Mouse (Mus musculus) left cerebral cortex, postnatal 36 days (tissue): ENCODE data around the gene Ndufa11. TPM values are rescaled to one million over a fixed set of nuclear protein-coding genes. Genes with fewer than 3 reads are reported as not detected.
A peak's percentile ranks its signal among the peaks of the same experiment; 100 is the strongest.

Experiments used
- DNase-seq, 2 experiments: peaks; one replicate each; pipeline ENCODE4 v3.0.0; 2021 to 2022; ENCODE audit warnings: low spot score in 2 of 2, mixed read lengths in 1 of 2
- intact Hi-C: fragments of 180-260 bp; cut with DNase I; formaldehyde crosslinking; loops from one replicate; pipeline ENCODE4 v1.15.1; 2025
- total RNA-seq, 2 experiments: library from RNA; stranded (reverse); gene quantifications; 2 replicates each; pipeline ENCODE4 v1.2.3; 2021

The Ndufa11 gene
- total RNA-seq, 2 experiments from 2014 or later = 190 to 237 TPM

DNA sequence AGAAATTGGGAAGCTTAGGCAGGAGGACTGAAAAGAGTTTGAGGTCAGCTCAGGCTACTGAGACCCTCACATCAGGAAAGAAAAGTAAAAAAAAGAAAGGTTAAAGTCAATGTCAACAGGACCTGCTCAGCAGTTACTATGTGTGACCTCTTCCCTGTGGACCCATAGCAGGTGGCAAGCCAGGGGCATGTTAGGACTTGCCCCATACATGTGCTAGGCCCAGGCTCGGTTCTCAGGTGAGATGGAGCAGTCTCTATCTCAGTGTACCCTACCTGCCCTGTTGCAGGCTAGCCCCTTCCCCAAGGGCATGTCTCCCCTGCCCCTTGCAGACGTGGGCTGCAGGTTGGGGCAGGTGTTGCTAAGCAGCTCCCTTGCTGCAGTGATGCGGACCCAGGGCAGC, 7.9 kb upstream of the Ndufa11 start:
- intact Hi-C loops = no loop called here

DNA sequence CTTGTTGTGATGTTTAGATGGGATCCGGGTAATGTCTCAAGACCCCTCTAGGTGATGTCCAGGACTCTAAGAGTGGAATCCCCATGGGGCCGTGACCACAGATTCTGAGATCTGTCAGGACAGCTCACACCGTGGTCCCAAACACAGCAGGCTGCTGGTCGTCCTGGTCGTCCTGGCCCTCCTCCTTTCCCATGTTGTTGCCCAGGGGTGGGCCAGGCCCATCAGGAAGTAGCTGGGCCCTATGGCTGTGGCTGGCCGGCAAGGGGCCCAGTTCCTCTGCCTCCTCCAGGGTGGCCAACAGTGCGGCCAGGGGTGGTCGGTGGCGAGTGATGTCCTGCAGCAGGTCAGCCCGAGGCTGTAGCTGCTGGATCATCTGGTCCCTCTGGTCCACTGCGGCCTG, 2.2 kb upstream of the Ndufa11 start:
- DNase-seq = no peak
- intact Hi-C loops = loop anchor here (5.0 kb wide), 1 partner anchor 42 kb away; the partner anchor contains the start of gene Nrtn

More for the DNA sequence above, 7.9 kb upstream of the Ndufa11 start:
- DNase-seq = no peak

DNA sequence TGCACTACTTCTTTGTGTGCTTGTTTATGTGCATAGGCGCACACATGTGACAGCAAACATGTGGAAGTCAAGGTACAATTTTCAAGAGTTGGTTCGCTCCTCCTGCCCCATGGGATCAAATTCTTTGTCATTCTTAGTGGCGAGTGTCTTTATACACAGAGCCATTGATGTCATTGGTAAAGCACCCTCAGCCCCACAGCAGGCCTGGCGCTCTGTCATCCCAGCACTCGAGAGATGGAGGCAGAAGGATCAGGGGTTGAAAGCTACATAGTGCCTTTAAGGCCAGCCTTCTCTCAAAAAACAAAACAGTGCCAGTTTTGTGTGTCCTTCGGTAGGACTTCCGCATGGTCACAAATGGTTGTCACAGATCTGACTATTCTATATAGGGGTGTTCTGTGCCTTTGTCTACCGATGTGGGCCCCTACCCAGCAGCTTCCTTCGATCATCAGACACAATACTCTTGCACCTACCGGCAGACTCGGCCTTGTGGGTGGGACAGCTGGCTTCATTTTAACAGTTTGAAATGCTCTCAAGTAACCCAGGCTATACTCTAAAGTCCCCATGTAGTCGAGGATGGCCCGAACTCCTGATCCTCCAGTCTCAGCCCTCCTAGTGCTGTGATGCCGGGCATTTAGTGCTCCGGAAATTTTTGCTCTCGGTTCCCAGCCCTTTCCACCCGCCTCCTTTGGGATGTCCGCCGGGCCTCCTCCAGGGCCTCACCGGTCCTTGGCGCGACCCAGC, 1.5 kb upstream of the Ndufa11 start:
- peak in 1 of 2 experiments; percentile 39 for DNase-seq
- intact Hi-C loops = loop anchor here (5.0 kb wide), 1 partner anchor 41 kb away; the partner anchor contains the start of gene Nrtn

DNA sequence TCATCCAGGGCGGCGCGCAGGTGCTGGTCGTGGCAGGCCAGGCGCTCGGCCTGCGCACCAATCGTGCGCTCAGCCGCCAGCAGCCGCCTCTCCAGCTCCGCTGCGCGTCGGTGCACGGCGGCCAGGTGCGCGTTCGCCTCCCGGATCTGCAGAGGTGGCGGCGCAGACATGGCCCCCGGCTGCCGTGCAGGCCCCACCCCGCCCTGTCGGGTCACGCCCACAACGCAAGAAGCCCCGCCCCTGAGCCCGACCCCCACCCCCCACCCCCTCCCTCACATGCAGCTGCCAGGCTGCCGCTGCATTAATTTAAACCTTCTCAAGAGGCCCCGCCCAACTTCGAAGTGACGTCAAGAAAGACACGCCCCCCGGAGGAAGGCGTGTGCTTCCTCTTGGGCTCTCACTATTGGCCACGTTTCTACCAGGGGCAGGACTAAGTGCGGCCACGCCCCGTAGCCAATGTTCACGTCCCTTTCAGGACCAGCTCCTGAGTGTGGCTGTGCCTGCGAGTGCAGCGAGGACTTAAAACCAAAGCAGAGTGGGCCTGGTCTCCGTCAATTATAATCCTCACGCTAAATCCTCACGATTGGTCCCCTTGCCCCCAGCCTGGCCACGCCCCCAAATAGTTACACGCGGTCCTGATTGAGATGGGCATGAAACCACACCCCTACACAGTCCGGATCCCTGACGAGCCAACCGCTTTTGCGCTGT, 758 bp upstream of the Ndufa11 start:
- peak; percentile 95 to 96 for DNase-seq
- intact Hi-C loops = loop anchor here (5.0 kb wide), 1 partner anchor 40 kb away; the partner anchor contains the start of gene Nrtn

DNA sequence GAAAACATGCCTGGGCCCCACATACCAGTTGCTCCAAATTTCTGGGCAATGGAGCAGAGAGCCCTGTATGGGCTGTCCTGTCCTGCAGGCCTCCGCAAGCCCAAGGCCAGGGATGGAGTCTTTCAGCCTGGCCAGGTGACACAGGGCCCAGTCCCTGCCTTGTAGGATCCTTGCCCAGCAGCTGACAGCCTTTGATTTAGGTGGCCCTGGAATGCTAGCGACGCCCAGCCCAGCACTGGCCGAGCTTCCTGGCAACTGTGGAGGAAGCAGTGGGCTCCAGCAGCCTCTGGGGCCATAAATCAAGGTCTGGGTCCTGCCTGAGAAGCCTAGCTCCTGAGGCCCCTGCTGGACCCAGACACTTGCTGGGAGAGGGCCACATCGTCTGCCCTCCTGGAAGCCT, 4.9 kb downstream of the Ndufa11 start:
- no peak for DNase-seq
- intact Hi-C loops = no loop called here

DNA sequence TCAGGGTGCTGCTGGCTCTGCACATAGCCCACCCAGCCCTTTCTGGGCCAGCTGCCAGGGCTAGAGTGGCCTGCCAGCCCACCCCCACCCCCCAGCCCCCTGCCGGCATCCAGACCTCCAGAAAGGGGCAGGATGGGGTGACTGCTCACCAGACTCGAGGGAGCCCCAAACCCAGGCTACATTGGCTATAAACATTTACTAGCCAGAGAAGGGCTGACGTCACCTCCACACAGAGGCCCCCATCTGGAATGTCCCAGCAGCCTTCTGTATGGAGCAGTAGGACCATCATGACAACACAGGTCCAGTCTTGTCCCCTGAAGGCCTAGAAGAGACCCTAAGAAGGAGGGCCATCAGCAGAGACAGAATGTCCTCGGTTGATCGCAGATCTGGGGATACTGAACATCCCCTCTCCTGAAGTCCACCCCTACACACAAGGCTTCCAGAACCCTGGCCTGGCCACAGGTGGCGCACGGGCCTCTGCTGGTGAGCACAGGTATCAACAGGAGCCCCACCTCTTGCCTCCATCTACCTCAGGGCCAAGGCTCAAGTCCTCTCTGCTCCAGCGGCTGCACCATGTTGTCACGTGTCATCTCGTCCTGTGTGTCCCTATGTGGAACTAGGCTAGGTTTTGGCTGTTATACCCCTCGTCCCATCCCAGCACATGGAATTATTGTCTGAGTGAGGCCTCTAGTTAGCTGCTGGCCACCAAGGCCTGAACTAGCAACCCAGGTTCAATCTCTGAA, 6.0 kb downstream of the Ndufa11 start:
- no peak for DNase-seq
- intact Hi-C loops = no loop called here

DNA sequence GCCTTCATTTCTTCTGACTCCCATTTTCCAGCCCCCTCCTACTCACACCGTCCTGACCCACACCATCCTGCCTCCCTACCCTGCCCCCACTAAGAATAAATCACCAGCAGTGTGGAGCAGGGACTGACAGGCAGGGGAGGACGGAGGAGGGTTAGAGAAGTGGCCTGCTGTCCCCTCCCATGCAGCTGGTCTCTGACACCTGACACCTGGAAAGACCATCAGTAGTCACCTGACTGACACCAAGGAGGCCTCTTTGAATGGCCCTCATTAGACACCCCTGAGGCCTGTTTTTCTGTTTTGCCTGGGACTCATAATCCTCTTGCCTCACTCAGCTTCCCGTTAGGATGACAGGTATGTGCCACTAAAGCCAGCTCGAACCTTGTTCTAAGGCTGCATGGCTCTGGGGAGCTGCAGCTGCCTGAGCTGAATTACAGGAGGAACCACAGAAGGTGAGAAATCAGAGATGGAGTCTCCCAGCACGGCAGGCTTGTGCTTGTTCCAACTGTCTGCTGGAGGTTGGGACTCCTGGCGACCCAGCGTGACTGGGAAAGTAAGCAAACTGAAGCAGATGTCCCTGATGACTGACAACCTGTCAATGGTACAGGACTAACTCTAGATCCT, 9.6 kb downstream of the Ndufa11 start:
- intact Hi-C loops = no loop called here
- no peak for DNase-seq

DNA sequence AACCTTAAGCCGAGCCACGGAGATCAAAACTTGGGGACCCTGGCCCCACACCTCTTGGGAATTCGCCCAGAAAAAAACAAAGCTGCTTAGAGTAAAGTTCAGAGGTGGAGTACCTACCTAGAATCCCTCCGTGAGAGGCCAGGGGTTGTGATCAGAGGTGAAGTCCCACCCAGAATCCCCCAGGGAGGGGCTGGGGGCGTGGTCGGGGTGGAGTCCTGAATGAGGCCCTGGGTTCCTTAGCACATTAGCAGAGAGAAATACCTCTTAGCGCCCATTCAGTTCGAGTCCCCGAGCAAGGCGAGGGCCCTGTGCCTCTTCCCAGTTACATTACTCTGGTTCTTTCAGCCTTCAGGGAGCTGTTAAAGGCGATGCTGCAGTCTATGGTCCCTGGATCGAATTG, 10.1 kb downstream of the Ndufa11 start:
- no peak for DNase-seq
- intact Hi-C loops = no loop called here

DNA sequence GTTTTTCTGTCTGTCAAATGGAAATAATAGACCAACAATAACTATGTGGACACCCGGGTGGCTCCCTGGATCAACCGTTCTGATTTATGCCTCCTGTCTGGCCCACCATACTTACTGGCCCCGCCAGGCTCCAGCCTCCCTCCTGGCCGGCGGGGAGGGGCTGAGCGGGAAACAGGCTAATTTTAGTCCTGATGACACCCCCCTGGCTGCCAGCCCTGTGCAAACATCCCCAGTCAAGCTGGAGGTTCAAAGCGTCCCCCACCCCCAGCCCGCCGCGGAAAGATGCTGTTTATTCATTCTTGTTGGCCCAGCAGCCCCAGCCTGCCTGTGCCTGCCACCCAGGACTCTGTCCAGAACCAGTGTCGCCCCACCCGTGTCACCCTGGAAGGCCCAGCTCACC, 10.6 kb downstream of the Ndufa11 start:
- no peak for DNase-seq
- intact Hi-C loops = no loop called here

DNA sequence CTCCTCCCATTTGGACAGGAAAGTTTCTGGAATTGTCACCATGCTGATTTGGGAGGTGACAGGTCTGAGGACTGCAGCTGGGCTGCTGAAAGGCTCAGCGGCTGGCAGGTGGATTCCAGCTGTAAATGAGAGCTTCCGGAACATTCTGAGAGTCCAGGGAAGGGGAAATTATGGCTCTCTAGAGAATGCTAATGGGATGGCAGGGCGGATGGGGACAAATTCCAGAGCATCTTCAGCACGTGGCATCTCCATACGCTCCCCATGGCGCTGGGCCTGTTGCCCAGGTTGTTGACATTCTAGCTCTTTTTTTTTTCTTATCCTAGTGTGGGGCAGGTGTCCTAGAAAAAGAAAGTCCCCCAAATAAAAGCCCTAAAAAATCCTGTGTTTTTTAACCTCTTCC, 11.6 kb downstream of the Ndufa11 start:
- intact Hi-C loops = no loop called here
- no peak for DNase-seq

DNA sequence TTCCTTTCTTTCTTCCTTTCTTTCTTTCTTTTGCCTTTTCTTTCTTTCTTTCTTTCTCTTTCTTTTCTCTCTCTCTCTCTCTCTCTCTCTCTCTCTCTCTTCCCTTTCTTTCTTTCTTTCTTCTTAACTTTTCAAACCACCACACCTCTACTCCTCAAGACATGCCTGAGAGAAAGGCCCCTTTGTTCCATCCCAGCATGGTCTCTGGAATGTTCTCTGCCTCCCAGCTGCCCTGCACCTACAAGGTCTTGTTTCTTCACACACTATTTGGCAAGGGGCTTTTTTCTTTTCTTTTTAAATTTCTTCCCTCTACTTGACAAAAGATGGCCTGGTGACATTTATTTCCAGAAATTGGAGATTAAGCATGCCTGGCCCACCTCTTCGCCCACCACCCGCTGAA, 12.1 kb downstream of the Ndufa11 start:
- DNase-seq = no peak
- intact Hi-C loops = no loop called here

DNA sequence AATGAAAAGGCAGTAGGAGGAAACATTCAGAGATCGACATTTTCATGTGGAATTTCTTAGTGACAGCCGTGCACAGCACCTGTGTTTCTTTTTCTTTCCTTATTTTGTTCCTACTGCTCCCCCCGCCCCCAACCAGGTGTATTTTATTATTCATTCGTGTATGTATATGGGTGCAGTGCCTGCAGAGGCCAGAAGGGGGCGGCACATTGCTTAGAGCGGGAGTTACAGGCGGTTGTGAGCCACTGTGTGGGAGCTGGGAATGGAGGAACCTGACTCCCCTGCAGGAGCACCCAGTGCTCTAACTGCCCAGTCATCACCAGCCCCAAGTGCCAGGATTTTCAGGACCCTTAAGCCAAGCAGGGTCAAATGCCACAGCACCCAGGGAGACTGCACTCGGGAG, 19.0 kb downstream of the Ndufa11 start:
- DNase-seq = no peak
- intact Hi-C loops = no loop called here

DNA sequence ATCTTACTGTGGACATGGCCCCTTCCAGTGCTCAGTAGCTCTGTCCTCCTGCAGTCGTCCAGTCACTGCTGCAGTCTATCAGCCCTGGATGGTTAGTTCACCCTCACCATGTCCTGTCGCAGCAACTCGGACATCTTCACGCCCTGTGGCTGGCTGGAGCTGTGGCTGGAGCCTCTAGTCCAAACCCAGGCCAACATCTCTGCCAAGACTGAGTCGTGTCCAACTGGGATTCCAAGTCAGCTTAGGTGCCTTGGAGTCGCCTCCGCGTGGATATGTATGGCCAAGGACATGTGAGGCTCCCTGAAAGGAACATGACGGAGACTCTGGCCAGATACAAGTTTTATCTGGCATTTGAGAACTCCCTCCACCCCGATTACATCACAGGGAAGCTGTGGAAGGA, 20.7 kb downstream of the Ndufa11 start:
- DNase-seq = no peak
- intact Hi-C loops = no loop called here

DNA sequence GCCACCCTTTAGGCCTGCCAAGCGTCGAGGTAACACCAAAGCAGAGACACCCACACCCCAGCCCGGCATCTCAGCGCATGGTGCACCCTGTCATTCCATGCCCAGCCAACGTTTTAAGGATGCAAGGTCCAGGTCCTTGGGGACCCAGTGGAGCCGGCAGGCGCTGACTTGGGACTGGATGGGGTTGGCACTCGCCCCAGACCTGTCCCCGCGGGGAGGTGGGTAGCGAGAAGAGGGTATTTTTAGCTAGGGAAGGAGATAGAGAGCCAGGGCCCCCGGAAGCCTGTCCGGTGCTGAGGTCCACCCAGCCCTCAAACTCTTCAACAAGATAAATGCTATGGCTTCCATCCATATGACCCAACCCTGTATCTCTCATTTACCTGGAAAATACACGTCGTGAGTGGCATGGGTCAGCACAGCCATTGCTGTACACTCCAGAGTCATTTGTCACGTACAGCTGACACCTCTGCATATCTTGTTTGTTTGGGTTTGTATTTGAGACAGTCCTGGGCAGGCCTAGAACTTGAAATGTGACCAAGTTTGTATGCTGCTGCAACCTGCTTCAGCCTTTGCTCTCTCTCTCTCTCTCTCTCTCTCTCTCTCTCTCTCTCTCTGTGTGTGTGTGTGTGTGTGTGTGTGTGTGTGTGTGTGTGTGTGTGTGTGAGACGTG, 22.7 kb downstream of the Ndufa11 start:
- no peak for DNase-seq
- intact Hi-C loops = no loop called here

DNA sequence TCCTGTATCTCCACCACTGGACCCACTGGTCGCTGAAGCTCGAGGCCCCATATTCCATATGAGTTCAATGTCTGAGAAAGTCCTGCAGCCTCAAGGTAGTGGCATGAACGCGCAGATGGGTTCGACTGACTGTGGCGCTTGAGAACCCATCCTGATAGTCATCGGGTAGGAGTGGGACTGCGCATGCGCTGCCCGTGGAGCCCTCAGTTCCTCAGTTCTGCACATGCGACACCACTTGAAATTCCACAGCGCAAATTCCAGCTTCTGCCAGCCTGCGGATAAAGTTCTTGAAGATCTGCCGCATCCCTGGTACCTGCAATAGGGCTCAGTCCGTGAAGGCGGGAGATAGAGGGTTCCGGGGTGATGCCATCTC, 23.2 kb downstream of the Ndufa11 start:
- DNase-seq = no peak
- intact Hi-C loops = no loop called here

DNA sequence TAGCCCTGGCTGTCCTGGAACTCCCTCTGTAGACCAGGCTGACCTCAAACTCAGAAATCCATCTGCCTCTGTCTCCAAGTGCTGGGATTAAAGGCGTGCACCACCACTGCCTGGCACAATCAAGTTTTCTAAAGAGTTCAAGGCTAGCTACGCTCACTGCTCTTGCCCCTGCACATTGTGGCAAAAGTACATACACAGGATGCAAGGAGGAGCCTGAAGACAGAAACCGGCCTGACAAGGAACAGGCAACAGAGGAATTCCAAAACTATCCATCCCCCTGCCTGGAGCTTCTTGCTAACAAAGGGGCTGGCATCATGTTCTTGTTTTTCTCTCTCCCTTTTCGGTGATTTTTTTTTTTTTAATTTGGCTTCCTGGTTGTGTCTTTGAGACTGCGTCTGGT, 26.6 kb downstream of the Ndufa11 start:
- no peak for DNase-seq
- intact Hi-C loops = no loop called here

DNA sequence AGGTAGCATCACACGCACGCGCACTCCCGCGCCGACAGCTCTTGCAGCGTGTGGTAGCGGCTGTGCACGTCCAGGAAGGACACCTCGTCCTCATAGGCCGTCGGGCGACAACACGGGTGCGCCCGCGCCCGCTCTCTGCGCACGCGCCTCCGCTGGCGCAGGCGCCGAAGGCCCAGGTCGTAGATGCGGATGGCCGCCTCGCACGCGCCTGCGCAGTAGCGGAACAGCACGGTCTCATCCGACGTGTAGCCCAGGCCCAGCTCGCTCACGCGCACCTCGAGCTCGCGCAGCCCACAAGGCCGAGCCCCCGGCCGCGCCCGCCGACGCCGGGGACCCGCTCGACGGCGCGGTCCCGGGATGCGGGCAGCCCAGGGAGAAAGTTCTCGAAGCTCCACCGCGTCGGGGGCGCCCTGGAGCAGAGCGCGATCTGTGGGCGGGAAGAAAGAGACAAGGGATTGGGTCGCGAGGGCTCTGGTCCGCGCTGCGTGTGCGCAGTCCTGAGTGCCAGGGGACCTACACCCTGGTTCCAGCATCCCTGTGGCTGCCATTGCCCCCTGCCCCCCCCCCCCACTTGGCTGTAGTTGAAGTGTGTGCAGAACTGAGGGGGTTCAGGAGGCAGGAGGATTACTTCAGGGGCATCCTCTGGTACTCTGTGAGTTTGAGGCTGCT, 34.0 kb downstream of the Ndufa11 start:
- DNase-seq = no peak

DNA sequence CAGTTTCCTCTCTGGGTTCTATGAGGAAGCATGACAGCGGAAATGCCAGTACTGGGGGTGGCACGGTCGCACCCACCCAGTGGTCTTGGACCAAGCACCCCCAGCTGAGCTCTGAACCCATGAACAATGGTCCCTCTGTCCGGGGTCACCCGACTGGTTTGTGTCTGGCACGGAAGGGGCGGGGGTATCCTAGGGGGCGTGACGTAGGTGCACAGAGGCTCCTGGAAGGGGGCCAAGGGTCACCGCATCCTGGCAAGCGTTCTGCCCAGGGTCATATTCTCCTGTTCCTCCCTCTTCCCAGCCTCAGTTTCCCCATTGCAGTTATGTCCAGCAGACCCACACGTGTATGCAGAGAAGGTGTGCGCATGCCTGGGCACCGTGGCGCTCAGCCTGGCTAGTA, 35.9 kb downstream of the Ndufa11 start:
- intact Hi-C loops = no loop called here
- no peak for DNase-seq

More for the DNA sequence above, 34.0 kb downstream of the Ndufa11 start:
- intact Hi-C loops = no loop called here
